Mouse (Mus musculus): ENCODE measurements at regions not wholly inside any gene's neighbourhood (a gene's known extent, or its start where the extent isn't known, plus 50 kb on each side); places are given as distances from the start of the nearest gene placed in this dataset.
A peak's percentile ranks its signal among the peaks of the same experiment; 100 is the strongest.

DNA sequence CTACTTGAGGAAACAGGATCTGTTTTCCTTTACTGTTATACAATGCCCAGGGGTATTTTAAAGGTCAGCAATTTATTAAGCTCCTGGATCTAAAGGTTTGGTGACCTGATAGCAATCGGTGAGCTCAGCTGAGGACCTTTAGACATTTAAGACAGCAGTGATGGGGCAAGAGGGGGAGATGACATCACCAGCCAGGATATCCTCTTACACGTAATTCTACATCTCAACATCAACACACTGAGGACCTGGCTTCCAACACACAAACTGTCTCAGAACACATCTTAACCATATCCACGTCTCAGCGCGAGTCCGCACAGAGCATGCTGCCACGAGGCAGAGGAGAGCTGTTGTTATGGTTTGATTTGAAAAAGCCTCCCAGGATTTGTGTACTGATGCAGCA lies 69.2 kb downstream of the Nhlrc3 start:
- TF ChIP-seq CTCF (conservative IDR thresholded peaks at IDR 0.05; ENCODE audit: low read length), result no peak
- TF ChIP-seq NANOG (IDR thresholded peaks at IDR 0.05; ENCODE audit: borderline replicate concordance, low read length), result no peak
- TF ChIP-seq POU5F1 (IDR thresholded peaks at IDR 0.05; ENCODE audit: borderline replicate concordance, low read length), result no peak
- H3K27me3 ChIP-seq (ENCODE audit: insufficient read depth, low read length), result no peaks in the 10 kb centered on the region
- no peaks in the 10 kb centered on the region for H3K4me1 ChIP-seq (replicated peaks; ENCODE audit: low read depth, low read length)
- H3K36me3 ChIP-seq (ENCODE audit: insufficient read depth, low read length), result no peaks in the 10 kb centered on the region
- H3K9me3 ChIP-seq (ENCODE audit: low read length), result peaks cover 12% of the 10 kb centered on the region
- H3K4me3 ChIP-seq (replicated peaks; ENCODE audit: low read length), result no peak overlapping the region

DNA sequence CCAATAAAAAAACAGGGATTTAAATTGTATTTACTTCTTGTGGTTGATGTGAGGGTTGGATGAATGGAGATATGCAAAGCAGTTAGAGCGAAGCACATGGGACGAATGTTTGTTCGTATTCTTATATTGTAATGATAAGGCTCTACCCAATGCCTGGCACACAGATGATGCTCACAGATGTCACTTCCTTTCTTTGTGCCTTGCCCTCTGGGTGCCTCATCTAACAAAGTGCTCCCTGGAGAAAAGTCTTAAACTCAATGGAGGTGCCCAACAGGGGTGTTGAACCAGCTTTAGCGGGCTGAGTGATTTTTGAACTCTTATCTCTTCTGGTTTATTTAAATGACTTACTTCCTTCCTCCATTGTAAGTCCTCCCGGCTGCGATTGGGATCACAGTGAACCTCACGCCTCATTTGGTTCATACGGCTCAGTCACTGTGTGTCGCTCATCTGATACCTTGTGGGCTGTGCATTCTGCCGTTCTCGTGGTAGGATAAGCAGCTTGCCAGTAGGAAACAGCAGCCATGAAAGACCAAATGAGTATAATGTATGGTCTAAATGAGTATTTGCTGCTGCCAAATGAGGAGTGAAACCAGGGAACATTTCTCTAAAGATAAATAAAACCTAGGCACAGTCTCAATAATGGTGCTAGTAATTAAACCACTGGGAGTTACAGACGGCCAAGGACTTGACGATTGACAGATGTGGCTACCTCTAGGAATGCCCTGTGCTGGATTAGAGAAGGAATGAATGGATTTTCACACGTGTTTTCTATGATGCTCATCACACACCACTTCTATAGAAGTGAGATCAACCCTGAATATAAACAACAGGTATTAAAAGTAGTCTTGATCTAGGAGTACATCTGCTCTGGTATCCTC lies 81.2 kb downstream of the Nhlrc3 start:
- Histone ChIP-seq H3K9me3 (ENCODE audit: low read length) (peaks cover 16% of the 10 kb centered on the region), H3K4me1 (replicated peaks; ENCODE audit: low read depth, low read length) (no peaks in the 10 kb centered on the region), H3K36me3 (ENCODE audit: insufficient read depth, low read length) (no peaks in the 10 kb centered on the region), H3K4me3 (replicated peaks; ENCODE audit: low read length) (no peak overlapping the region), H3K27me3 (ENCODE audit: insufficient read depth, low read length) (peaks cover 3% of the 10 kb centered on the region; the same call in 1 of the 2 replicates)
- no peak for TF ChIP-seq CTCF (conservative IDR thresholded peaks at IDR 0.05; ENCODE audit: low read length)
- no peak for TF ChIP-seq POU5F1 (IDR thresholded peaks at IDR 0.05; ENCODE audit: borderline replicate concordance, low read length)
- TF ChIP-seq NANOG (IDR thresholded peaks at IDR 0.05; ENCODE audit: borderline replicate concordance, low read length), result no peak

DNA sequence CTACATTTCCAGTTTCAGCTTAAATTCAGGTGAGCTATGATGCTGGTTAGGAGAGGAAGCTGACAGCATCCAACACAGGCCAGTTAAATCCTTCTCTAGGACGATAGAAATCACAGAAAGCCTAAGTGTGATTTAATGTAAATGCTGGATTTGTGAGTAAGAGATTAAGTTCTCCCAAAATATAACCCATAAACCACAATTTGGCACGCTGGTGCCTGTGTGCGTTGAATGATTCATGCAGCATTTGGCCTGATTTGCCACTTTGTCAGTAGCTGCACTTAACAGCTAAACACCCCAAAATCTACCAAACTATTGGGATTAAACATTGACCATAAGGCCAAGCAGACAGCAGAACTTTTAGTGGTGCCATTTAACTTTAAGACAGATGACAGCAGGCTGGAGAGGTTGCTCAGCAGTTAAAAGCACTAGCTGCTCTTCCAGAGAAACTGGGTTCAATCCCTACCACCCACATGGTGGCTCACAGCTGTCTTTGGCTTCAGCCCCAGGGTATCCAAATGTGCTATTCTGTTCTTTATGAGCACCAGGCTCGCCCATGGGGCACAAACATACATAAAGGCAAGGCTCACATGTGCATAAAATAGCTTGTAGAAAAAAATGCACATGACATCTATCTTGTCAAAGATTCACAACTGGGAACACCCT lies 83.5 kb downstream of the Nhlrc3 start:
- Histone ChIP-seq H3K36me3 (ENCODE audit: insufficient read depth, low read length) (no peaks in the 10 kb centered on the region), H3K4me3 (replicated peaks; ENCODE audit: low read length) (no peak overlapping the region), H3K9me3 (ENCODE audit: low read length) (no peaks in the 10 kb centered on the region), H3K4me1 (replicated peaks; ENCODE audit: low read depth, low read length) (no peaks in the 10 kb centered on the region), H3K27me3 (ENCODE audit: insufficient read depth, low read length) (peaks cover 3% of the 10 kb centered on the region; the same call in 1 of the 2 replicates)
- TF ChIP-seq NANOG (IDR thresholded peaks at IDR 0.05; ENCODE audit: borderline replicate concordance, low read length), result no peak
- TF ChIP-seq CTCF (conservative IDR thresholded peaks at IDR 0.05; ENCODE audit: low read length), result no peak
- TF ChIP-seq POU5F1 (IDR thresholded peaks at IDR 0.05; ENCODE audit: borderline replicate concordance, low read length), result no peak

DNA sequence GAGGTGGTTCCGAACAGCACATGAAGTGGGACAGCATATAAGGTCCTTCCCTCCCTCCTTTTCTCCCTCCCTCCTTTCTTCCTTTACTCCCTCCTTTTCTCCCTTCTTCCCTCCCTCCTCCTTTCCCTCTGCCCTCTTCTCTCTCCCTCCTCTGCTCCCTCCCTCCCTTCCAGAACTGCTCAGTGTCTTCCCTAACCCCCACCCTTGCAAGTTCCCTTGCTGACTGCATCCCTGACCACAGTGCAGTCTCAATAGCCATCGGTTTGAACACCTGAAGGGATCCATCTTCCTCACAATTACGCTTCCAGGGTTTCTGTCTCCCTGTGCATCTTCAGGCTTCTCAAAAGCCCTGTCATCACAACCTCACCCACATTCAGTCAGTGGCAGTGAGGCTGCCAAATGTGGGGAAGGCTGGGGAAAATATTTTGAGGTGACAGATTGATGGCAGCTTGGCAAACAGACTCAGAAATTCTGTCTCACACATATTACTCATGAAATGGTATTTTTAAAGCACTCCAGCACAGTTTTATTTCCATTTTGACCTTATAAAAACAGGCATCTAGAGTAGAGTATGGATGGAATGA lies 86.2 kb downstream of the Nhlrc3 start:
- H3K9me3 ChIP-seq (ENCODE audit: low read length), result no peaks in the 10 kb centered on the region
- peaks cover 3% of the 10 kb centered on the region; the same call in 1 of the 2 replicates for H3K27me3 ChIP-seq (ENCODE audit: insufficient read depth, low read length)

DNA sequence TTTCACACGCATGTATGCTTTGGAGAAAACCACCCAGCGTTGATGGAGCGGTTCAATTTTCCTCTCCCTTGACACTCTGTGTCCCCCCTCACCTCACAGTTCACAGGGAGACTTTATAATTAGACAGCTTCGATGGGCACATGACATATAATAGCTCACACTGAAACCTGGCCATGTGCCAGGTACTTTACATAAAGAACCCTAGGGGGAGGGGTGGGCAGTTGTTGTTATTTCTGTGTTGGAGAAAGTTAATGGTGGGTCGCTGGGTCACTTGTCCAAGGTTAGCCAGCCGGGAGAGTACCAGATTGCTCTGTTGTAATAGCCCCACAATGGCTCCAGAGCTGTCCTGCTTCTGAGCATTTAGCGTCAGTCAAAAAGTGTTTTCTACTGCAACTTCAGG lies 90.2 kb downstream of the Nhlrc3 start:
- H3K9me3 ChIP-seq (ENCODE audit: low read length), result peaks cover 21% of the 10 kb centered on the region
- no peaks in the 10 kb centered on the region for H3K36me3 ChIP-seq (ENCODE audit: insufficient read depth, low read length)
- TF ChIP-seq NANOG (IDR thresholded peaks at IDR 0.05; ENCODE audit: borderline replicate concordance, low read length) (no peak), CTCF (conservative IDR thresholded peaks at IDR 0.05; ENCODE audit: low read length) (no peak), POU5F1 (IDR thresholded peaks at IDR 0.05; ENCODE audit: borderline replicate concordance, low read length) (no peak)
- H3K27me3 ChIP-seq (ENCODE audit: insufficient read depth, low read length), result peaks cover 3% of the 10 kb centered on the region; the same call in 1 of the 2 replicates
- no peaks in the 10 kb centered on the region for H3K4me1 ChIP-seq (replicated peaks; ENCODE audit: low read depth, low read length)
- no peak overlapping the region for H3K4me3 ChIP-seq (replicated peaks; ENCODE audit: low read length)

More for the DNA sequence above, 86.2 kb downstream of the Nhlrc3 start:
- Histone ChIP-seq H3K4me3 (replicated peaks; ENCODE audit: low read length) (no peak overlapping the region), H3K4me1 (replicated peaks; ENCODE audit: low read depth, low read length) (no peaks in the 10 kb centered on the region), H3K36me3 (ENCODE audit: insufficient read depth, low read length) (no peaks in the 10 kb centered on the region)
- TF ChIP-seq CTCF (conservative IDR thresholded peaks at IDR 0.05; ENCODE audit: low read length) (no peak), NANOG (IDR thresholded peaks at IDR 0.05; ENCODE audit: borderline replicate concordance, low read length) (no peak), POU5F1 (IDR thresholded peaks at IDR 0.05; ENCODE audit: borderline replicate concordance, low read length) (no peak)

DNA sequence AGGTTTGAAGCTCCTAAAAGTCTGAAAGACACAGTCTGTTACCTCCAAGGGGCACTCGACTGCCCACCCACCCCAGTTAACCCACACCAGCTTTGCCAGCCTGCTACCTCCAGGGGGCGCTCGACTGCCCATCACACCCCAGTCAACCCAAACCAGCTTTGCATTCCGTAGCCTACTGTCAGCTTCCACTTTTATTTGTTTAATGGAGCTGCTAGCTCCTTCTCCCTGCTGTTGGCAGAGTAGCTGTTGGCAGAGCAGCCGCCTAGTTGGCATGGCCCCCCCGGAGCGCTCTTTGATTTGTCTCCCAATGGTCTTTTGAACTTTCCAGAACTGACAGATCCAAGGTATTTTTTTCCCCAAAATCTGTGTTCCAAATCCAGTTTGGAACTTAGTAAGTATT lies 91.2 kb downstream of the Nhlrc3 start:
- TF ChIP-seq CTCF (conservative IDR thresholded peaks at IDR 0.05; ENCODE audit: low read length) (peak; percentile 57), NANOG (IDR thresholded peaks at IDR 0.05; ENCODE audit: borderline replicate concordance, low read length) (no peak), POU5F1 (IDR thresholded peaks at IDR 0.05; ENCODE audit: borderline replicate concordance, low read length) (no peak)
- Histone ChIP-seq H3K4me3 (replicated peaks; ENCODE audit: low read length) (no peak overlapping the region), H3K27me3 (ENCODE audit: insufficient read depth, low read length) (no peaks in the 10 kb centered on the region), H3K36me3 (ENCODE audit: insufficient read depth, low read length) (no peaks in the 10 kb centered on the region), H3K4me1 (replicated peaks; ENCODE audit: low read depth, low read length) (no peaks in the 10 kb centered on the region), H3K9me3 (ENCODE audit: low read length) (peaks cover 21% of the 10 kb centered on the region)

DNA sequence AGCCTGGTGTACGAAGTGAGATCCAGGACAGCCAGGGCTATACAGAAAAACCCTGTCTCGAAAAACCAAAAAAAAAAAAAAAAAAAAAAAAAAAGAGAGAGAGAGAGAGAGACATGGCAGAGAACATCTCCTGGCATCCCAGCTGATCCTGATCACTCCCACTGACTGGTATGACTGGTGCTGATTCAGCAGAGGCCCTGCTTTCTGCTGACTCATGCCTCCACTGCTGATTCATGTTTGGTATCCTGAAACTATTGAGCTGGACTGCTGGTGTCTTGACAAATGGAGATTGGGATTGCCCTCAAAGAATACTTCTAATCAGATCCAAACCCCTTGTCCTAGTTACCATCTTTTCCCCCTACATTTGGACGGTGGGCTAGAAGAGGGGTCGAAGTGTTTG lies 101.9 kb downstream of the Nhlrc3 start:
- no peaks in the 10 kb centered on the region for H3K36me3 ChIP-seq (ENCODE audit: insufficient read depth, low read length)
- TF ChIP-seq POU5F1 (IDR thresholded peaks at IDR 0.05; ENCODE audit: borderline replicate concordance, low read length), result no peak
- TF ChIP-seq NANOG (IDR thresholded peaks at IDR 0.05; ENCODE audit: borderline replicate concordance, low read length), result no peak
- TF ChIP-seq CTCF (conservative IDR thresholded peaks at IDR 0.05; ENCODE audit: low read length), result no peak
- H3K27me3 ChIP-seq (ENCODE audit: insufficient read depth, low read length), result no peaks in the 10 kb centered on the region
- H3K4me3 ChIP-seq (replicated peaks; ENCODE audit: low read length), result no peak overlapping the region
- peaks cover 10% of the 10 kb centered on the region for H3K9me3 ChIP-seq (ENCODE audit: low read length)
- H3K4me1 ChIP-seq (replicated peaks; ENCODE audit: low read depth, low read length), result no peaks in the 10 kb centered on the region

DNA sequence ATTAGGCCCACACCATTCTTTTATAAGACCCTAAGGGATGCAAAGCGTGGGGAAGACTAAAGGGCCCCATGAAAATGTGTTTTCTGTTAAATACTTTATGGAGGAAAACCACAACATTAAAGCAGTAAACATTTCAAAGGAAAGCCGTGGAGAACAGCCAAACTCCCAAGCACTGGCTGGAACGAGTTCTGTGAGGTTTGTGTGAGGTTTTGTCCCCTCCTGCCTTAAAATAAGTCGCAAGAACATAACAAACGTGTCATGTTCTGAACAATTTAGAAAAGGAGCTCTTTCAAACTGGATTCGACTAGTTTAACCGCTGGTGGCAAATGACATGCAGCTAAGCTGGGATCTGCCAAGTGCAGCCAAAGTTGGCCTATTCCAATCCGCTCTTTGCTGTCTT lies 109.4 kb downstream of the Nhlrc3 start:
- H3K27me3 ChIP-seq (ENCODE audit: insufficient read depth, low read length), result no peaks in the 10 kb centered on the region

More for the DNA sequence above, 109.4 kb downstream of the Nhlrc3 start:
- H3K4me1 ChIP-seq (replicated peaks; ENCODE audit: low read depth, low read length), result no peaks in the 10 kb centered on the region
- TF ChIP-seq POU5F1 (IDR thresholded peaks at IDR 0.05; ENCODE audit: borderline replicate concordance, low read length) (no peak), CTCF (conservative IDR thresholded peaks at IDR 0.05; ENCODE audit: low read length) (no peak), NANOG (IDR thresholded peaks at IDR 0.05; ENCODE audit: borderline replicate concordance, low read length) (no peak)
- no peaks in the 10 kb centered on the region for H3K36me3 ChIP-seq (ENCODE audit: insufficient read depth, low read length)
- H3K9me3 ChIP-seq (ENCODE audit: low read length), result no peaks in the 10 kb centered on the region
- H3K4me3 ChIP-seq (replicated peaks; ENCODE audit: low read length), result no peak overlapping the region

Measured in E14TG2a.4 (cell line).